Mouse (Mus musculus) embryonic facial prominence, embryonic 14.5 days (tissue): ENCODE measurements around the gene Plac8. TPM values are rescaled to one million over a fixed set of nuclear protein-coding genes. Genes with fewer than 3 reads are reported as not detected.

Source experiments
- ATAC-seq: fragments of 200-750 bp; cut with Nextera tagmentation; 2 replicates; pipeline ENCODE4 v1.8.0; 2017; ENCODE audit warnings: low read depth, moderate number of reproducible peaks, moderate TSS enrichment
- DNase-seq: peaks from one replicate; pipeline ENCODE4 v3.0.0-alpha.2; 2015; ENCODE audit warnings: low spot score
- H3K27ac ChIP-seq: fragments of 300-500 bp; sonication (generic); replicated peaks from 2 replicates; pipeline ENCODE4 v1.5.1; 2014; ENCODE audit warnings: low read depth, mild to moderate bottlenecking, low read length, moderate library complexity
- H3K27me3 ChIP-seq: fragments of 300-500 bp; sonication (generic); replicated peaks from 2 replicates; pipeline ENCODE4 v1.6.1; 2014; ENCODE audit warnings: low read length; ENCODE audit not compliant: control insufficient read depth, insufficient read depth
- H3K36me3 ChIP-seq: fragments of 300-500 bp; sonication (generic); 2 replicates; pipeline ENCODE4 v1.6.1; 2014; ENCODE audit warnings: low read length, mixed read lengths; ENCODE audit not compliant: control insufficient read depth, insufficient read depth
- H3K4me1 ChIP-seq: fragments of 300-500 bp; sonication (generic); 2 replicates; pipeline ENCODE4 v1.6.1; 2014; ENCODE audit warnings: antibody characterized with exemption, low read length; ENCODE audit not compliant: control insufficient read depth, insufficient read depth
- H3K4me2 ChIP-seq: fragments of 300-500 bp; sonication (generic); 2 replicates; pipeline ENCODE4 v1.6.1; 2014; ENCODE audit warnings: low read depth, mild to moderate bottlenecking, low read length, moderate library complexity, mixed read lengths
- H3K4me3 ChIP-seq: fragments of 300-500 bp; sonication (generic); 2 replicates; pipeline ENCODE4 v1.5.1; 2014; ENCODE audit warnings: low read depth, mild to moderate bottlenecking, low read length
- H3K9ac ChIP-seq: fragments of 300-500 bp; sonication (generic); 2 replicates; pipeline ENCODE4 v1.6.1; 2014; ENCODE audit warnings: low read depth, mild to moderate bottlenecking, low read length, moderate library complexity, mixed read lengths
- H3K9me3 ChIP-seq: fragments of 300-500 bp; sonication (generic); 2 replicates; pipeline ENCODE4 v1.6.1; 2016; ENCODE audit warnings: low read length; ENCODE audit not compliant: control insufficient read depth
- WGBS: fragments of 180-500 bp; shearing (Covaris S2); extraction: QIAGEN DNeasy Blood & Tissue Kit; methylation state at CpG from one replicate; pipeline ENCODE4 v1.1.7; 2014; 5-methylcytosine and 5-hydroxymethylcytosine counted together
- polyA plus RNA-seq: library from polyadenylated mRNA; unstranded; fragments of >200 nt; fragmentation: Nextera tagmentation; extraction: Ambion mirVana; gene quantifications from 2 replicates; pipeline ENCODE4 v1.2.1, GENCODE M21; 2014

Plac8 gene
- polyA plus RNA-seq, 1 experiment from 2014 or later: 8.6 TPM

DNA sequence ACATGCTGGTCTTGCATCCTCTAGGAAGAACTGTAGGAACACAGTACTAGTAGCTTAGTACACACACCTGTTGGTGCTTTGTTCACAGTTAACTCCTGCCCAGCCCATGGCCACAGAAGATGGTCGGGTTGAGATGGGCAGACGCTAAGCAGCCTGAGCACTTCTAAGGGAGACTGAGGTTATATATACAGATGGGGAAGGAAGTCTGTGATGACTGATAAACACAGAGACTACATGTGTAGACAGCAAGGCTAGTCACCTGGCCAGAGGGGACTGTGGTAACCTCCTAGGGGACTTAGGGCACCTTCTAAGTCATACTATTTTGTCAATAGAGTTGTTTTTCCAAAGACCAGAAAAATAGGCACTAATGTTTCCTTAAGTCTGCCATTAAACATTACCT lies 29.8 kb upstream of the Plac8 start:
- no peak for ATAC-seq
- H3K4me3 ChIP-seq: no peak overlapping the region
- no peak overlapping the region for H3K9ac ChIP-seq
- no peaks in the 10 kb centered on the region for H3K36me3 ChIP-seq
- H3K4me2 ChIP-seq: no peak overlapping the region
- DNase-seq: no peak
- H3K4me1 ChIP-seq: no peaks in the 10 kb centered on the region
- H3K9me3 ChIP-seq: no peaks in the 10 kb centered on the region
- WGBS: 66% methylated on average over 2 of the region's 2 CpGs
- H3K27ac ChIP-seq: no peak overlapping the region
- H3K27me3 ChIP-seq: no peaks in the 10 kb centered on the region

DNA sequence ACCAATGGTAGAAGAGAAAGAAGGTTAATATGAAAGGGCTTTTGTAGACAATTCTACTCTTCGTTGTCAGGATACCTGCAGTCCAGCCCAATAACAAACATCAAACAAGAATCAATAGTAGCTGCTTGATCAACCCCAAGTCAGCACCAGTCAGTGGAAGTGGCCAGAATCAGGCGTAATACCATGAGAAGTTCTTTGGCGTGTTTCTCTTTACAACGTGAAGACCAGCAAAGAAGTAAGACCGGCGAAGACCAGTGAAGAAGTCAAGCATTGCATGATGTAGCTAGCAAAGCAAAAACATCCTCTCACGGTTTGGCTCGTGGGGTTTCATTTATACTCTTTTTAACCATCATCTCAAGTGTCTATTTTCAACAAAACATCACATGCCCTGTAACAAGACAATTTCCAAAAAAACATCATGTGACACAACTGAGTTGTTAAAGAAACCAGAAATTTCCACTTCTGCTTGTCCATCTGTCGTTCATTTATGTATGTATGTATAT lies 27.0 kb upstream of the Plac8 start:
- Histone ChIP-seq H3K4me3 (no peak overlapping the region), H3K27ac (no peak overlapping the region), H3K4me1 (no peaks in the 10 kb centered on the region), H3K36me3 (no peaks in the 10 kb centered on the region), H3K4me2 (no peak overlapping the region), H3K9ac (no peak overlapping the region), H3K9me3 (no peaks in the 10 kb centered on the region), H3K27me3 (no peaks in the 10 kb centered on the region)
- DNase-seq (no peak), ATAC-seq (no peak)
- 91% methylated on average over 9 of the region's 9 CpGs for WGBS

DNA sequence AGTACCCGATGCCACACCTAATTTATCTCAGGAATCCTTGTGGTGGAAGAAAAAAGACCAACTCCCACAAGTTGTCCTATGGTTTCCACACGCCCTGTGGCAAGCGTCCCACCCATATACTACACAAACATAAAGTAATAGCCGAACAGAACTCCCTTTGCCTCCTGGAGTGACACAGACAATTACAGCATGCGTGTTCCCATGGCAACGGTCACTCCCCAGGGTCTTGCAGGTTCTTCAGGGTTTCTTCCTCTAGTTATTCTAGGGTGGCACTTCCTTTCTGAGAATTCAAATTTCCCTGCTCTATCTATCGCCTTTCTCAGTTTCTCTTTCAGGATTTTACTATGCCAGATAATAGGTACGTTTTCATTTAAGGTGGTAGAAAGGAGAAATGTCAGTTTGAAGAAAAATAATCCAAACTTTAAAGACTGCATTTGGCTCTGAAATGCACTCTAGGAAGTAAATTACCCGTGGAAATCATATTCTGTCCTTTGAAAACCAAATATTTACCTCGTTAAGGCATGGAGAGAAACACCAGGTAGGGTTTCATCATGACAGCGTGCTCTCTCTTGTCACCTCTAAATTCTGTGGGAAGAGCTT lies 25.9 kb upstream of the Plac8 start:
- 66% methylated on average over 11 of the region's 11 CpGs for WGBS
- Histone ChIP-seq H3K9ac (no peak overlapping the region), H3K4me3 (no peak overlapping the region), H3K4me1 (no peaks in the 10 kb centered on the region), H3K27me3 (no peaks in the 10 kb centered on the region), H3K9me3 (peaks cover 6% of the 10 kb centered on the region), H3K36me3 (no peaks in the 10 kb centered on the region), H3K4me2 (no peak overlapping the region), H3K27ac (no peak overlapping the region)
- ATAC-seq (peak; percentile 68; the same call in 1 of the 2 replicates), DNase-seq (peak; percentile 48)

DNA sequence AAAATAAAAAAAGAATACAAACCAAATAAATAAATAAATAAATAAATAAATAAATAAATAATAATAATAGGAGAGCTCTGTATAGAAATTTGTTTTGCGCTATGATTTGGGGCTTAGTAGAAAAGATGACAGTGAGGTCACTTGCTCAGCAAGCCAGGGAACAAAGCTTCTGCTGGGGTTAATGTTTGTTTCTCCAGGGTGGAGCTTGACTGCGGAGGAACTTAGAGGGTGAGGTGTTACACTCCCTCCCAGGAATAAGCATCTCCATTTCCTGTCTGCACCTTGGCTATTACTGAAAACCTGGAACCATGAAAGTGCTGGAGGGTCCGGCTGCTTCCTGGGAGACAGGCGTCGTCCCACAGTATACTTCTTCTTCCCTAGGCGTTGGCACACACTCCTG lies 24.0 kb upstream of the Plac8 start:
- Histone ChIP-seq H3K36me3 (no peaks in the 10 kb centered on the region), H3K9me3 (peaks cover 7% of the 10 kb centered on the region), H3K9ac (no peak overlapping the region), H3K4me3 (no peak overlapping the region), H3K4me2 (no peak overlapping the region), H3K27me3 (no peaks in the 10 kb centered on the region), H3K27ac (no peak overlapping the region), H3K4me1 (no peaks in the 10 kb centered on the region)
- 85% methylated on average over 6 of the region's 6 CpGs for WGBS
- ATAC-seq (no peak), DNase-seq (no peak)

DNA sequence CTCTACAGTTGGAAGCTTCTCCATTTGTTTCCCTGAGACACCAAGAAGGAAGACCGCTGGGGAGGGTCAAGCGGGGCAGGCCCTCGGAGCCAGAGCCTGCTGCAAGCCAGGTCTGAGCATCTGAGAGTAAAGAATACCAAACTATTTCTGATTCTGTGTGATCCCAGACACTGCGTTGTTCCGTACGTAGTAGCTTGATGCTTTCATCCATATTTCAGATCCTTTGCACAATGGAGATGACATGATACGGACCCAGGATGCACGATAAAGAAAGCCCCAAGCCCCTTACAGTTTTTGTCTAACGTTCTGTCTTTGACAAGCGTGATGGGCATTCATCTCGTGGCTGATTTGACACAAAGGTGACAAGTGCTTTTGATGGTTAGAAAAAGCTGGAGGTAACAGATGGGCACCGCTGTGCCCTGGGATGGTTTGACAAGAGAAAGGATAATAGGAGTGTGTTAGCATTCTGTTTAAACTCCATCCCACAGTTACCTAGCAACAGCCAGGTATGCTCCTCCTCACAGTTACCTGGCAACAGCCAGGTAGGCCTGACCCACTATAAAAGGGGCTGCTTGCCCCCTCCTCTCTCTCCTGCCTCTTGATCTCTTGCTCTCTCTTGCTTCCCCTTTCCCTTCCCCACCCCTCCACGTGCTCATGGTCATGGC lies 22.9 kb upstream of the Plac8 start:
- no peaks in the 10 kb centered on the region for H3K27me3 ChIP-seq
- no peaks in the 10 kb centered on the region for H3K4me1 ChIP-seq
- no peak overlapping the region for H3K9ac ChIP-seq
- H3K9me3 ChIP-seq: peaks cover 7% of the 10 kb centered on the region
- H3K4me3 ChIP-seq: no peak overlapping the region
- H3K4me2 ChIP-seq: no peak overlapping the region
- DNase-seq (no peak), ATAC-seq (no peak)
- WGBS: 86% methylated on average over 13 of the region's 13 CpGs
- H3K27ac ChIP-seq: no peak overlapping the region
- no peaks in the 10 kb centered on the region for H3K36me3 ChIP-seq

DNA sequence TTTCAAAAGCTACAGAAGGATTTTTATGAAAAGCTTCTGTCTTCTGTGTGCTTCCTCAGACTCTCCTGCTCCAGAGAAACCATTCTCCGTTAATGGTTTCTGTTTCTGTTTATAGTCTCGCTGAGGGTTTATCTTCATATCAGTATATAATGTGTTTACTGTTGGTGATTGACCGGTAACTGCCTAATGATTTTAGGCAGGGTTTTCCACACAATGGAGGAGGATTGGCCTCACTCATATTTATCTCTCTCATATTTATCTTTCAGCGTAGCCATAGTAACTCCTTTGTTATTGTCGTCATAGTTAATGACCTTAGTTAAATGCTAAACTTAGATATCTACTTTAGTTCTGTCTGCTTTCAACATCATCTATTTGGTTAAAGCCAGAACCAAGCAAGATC lies 18.5 kb upstream of the Plac8 start:
- Histone ChIP-seq H3K4me3 (no peak overlapping the region), H3K9ac (no peak overlapping the region), H3K27ac (no peak overlapping the region), H3K27me3 (no peaks in the 10 kb centered on the region), H3K9me3 (peaks cover 7% of the 10 kb centered on the region), H3K36me3 (no peaks in the 10 kb centered on the region), H3K4me1 (no peaks in the 10 kb centered on the region), H3K4me2 (no peak overlapping the region)
- WGBS: 89% methylated on average over 5 of the region's 5 CpGs
- no peak for DNase-seq
- no peak for ATAC-seq

DNA sequence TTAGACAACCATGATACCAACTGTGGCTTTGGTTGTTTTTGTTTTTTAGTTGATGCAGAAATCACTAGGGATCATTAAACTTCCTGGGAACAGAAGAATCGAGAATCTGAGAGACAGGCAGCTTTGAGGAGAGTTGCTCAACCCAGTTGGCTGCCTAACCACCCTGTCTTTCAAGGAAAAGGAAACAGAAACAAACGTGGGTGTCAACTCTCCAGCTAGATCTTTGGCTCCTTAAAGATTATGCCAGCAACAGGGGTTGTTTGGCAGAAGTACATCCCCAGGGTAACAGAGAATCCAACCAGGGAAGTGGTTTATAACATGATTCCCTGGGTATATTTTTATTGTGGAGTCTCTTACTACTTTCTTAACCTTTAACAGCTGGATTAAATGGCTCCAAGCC lies 15.6 kb upstream of the Plac8 start:
- H3K4me2 ChIP-seq: no peak overlapping the region
- H3K9me3 ChIP-seq: no peaks in the 10 kb centered on the region
- no peak overlapping the region for H3K4me3 ChIP-seq
- no peaks in the 10 kb centered on the region for H3K27me3 ChIP-seq
- 42% methylated on average over 2 of the region's 2 CpGs for WGBS
- no peak overlapping the region for H3K9ac ChIP-seq
- DNase-seq (no peak), ATAC-seq (no peak)
- H3K27ac ChIP-seq: no peak overlapping the region
- no peaks in the 10 kb centered on the region for H3K36me3 ChIP-seq
- H3K4me1 ChIP-seq: no peaks in the 10 kb centered on the region

DNA sequence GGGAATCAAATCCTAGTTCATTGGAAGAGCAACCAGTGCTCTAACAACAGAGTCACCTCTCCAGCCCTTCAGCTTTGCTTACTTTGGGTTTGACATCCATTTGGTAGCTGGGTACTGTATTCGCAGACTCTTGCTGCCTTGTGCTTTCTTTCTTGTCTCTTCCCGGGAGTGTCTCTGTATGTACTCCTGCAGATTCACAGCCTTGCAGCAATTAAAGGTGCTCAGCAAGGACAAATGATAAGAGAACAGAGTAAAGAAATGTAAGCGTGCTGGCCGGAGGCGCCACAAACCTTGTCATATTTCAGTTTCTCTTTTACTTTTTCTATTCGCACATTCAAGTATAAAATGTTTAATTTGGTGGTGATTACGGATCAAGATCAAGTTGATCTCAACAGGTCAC lies 15.1 kb upstream of the Plac8 start:
- WGBS: 91% methylated on average over 7 of the region's 7 CpGs
- H3K4me3 ChIP-seq: no peak overlapping the region
- no peak for ATAC-seq

DNA sequence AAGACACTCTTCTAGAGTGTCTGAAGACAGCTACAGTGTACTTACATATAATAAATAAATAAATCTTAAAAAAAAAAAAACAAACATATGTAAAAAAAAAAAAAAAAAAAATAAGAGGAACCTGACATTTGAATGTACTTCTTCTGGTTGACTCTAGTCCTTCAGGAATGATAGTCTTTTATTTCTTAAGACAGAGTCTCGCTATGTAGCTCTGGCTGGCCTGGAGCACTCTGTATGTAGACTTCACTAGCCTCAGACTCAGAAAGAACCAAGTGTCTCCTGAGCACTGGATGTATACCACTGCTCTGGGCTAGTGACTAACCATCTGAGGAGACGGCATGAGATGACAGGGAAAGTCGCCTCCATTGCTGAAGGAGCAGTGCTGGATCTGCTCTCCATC lies 13.6 kb upstream of the Plac8 start:
- H3K9ac ChIP-seq: no peak overlapping the region
- no peaks in the 10 kb centered on the region for H3K9me3 ChIP-seq
- no peak overlapping the region for H3K27ac ChIP-seq
- no peaks in the 10 kb centered on the region for H3K4me1 ChIP-seq
- no peak overlapping the region for H3K4me2 ChIP-seq
- no peaks in the 10 kb centered on the region for H3K36me3 ChIP-seq
- no peaks in the 10 kb centered on the region for H3K27me3 ChIP-seq
- WGBS: 92% methylated on average over 3 of the region's 3 CpGs
- no peak overlapping the region for H3K4me3 ChIP-seq
- DNase-seq (no peak), ATAC-seq (no peak)

More for the DNA sequence above, 15.1 kb upstream of the Plac8 start:
- H3K4me1 ChIP-seq: no peaks in the 10 kb centered on the region
- no peak overlapping the region for H3K9ac ChIP-seq
- H3K27ac ChIP-seq: no peak overlapping the region
- H3K27me3 ChIP-seq: no peaks in the 10 kb centered on the region
- DNase-seq: no peak
- H3K36me3 ChIP-seq: no peaks in the 10 kb centered on the region
- no peak overlapping the region for H3K4me2 ChIP-seq
- H3K9me3 ChIP-seq: no peaks in the 10 kb centered on the region
